Mouse (Mus musculus) erythroblast, embryonic 14.5 days (primary cell): ENCODE results near the gene Veph1.

Source experiments
- GATA1 ChIP-seq: IDR thresholded peaks from 2 replicates; pipeline ENCODE4 v1.6.1; 2012; ENCODE audit warnings: low read length, inconsistent platforms, mixed read lengths
- TAL1 ChIP-seq: IDR thresholded peaks from 3 replicates; pipeline ENCODE4 v1.6.1; 2012; ENCODE audit warnings: low read length, inconsistent platforms, mixed read lengths

GRCm38 (mm10) chr3:66102599-66102932 lies 194.1 kb downstream of the Veph1 start:
- TF ChIP-seq TAL1 (no peak), GATA1 (no peak)
